Mouse (Mus musculus) induced T-regulatory cell, adult 2 months (primary cell): ENCODE data around the gene Ces2a.

Experiments used
- DNase-seq: peaks from one replicate; pipeline ENCODE4 v3.0.0-alpha.2; 2012; ENCODE audit warnings: low read depth

The Ces2a gene

GRCm38 (mm10) chr8:104733753-104734152, at the start of gene Ces2a:
Gene Ces2a, plus strand, starts transcription at chr8:104734003.
- no peak for DNase-seq

GRCm38 (mm10) chr8:104688433-104688832, 45.4 kb upstream of the Ces2a start:
- DNase-seq: no peak

GRCm38 (mm10) chr8:104698556-104698955, 35.2 kb upstream of the Ces2a start:
- no peak for DNase-seq

DNA sequence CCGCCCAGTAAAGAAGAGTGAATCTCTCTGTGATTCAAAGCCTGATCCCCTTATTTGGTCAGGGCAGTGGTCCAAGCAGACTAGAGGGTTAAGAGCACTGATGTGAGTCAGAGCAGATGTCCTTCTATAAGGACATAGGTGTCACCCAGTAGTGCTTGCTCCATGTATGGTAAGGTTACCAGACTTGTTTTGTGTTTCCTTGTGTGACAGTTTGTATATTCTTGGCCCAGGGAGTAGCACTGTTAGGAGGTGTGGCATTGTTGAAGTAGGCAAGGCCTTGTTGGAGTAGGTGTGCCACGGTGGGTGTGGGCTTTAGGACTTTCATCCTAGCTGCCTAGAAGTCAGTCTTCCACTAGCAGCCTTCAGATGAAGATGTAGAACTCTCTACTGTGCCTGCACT, 31.9 kb upstream of the Ces2a start:
- DNase-seq: no peak

DNA sequence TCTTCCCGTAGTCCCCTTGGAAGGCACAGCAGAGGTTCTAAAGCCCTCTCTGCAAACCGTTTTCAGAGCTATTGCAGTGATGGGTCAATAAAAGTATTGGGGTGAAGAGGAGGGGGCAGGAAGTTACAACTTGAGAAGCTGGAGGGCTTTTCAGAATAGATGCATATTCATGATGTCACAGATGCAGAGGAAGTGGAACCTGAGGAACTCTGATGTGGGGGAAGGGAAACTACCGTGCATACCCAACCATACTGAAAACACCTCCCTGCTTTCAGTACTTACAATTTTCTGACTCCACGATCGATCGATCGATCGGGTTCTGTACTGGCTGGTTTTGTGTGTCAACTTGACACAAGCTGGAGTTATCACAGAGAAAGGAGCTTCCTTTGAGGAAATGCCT, 12.6 kb upstream of the Ces2a start:
- DNase-seq: no peak

DNA sequence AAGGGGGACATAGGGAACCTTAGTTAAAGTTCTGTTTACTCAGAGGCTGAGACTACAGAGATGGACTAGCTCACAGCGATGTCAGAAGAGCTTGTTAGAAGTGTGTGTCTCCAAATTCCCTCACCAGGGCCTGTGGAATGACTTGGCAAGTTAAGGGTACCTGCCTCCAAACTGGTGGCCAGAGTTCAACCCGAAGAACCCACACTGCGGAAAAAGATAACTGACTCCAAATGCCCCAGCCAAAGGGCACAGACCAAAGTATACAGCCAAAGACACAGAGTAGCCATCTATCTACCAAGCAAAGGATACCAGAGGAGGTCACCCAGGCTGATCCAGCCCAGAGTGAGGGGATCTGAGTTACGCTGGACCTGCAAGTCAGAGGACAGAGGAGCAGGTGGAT, 2.4 kb upstream of the Ces2a start:
- DNase-seq: no peak

GRCm38 (mm10) chr8:104731969-104732368, 1.8 kb upstream of the Ces2a start:
- DNase-seq: no peak

- DNase-seq: no peak
Observed at GRCm38 (mm10) chr8:104742039-104742438, 8.2 kb downstream of the Ces2a start.

DNA sequence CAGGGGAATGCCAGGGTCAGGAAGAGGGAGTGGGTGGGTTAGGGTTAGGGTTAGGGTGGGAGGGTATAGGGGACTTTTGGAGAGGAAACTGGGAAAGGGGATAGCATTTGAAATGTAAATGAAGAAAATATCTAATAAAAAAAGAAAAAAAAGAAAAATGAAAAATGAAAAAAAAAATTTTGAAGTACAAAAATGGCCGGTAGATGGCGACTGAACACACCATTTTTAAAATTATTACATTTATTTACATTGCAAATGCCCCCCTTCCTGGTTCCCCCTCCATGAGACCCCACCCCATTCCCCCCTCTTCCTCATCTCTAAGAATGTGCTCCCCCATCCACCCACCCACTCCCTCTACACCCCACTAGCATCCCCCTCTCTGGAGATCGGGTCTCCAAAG, 9.6 kb downstream of the Ces2a start:
- DNase-seq: peak; percentile 10

DNA sequence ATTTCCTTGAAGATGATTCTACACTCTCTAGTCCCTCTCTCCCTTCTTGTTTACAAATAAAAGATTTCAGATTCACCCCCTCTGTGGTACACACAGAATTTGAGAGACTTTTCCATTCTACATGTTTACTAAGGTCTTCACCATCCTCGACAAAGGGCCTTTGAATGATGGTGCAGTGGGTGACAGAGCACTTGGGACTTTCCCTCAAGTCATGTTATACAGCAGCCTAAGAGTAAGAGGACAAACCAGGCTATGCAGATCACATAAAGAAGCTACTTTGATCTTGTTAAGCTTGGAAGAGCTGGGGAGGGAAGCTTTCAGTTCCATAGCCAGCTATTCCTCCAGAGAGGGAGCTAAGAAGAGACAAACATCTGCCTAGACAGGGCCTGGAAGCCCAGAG, 19.0 kb downstream of the Ces2a start:
- DNase-seq: no peak

GRCm38 (mm10) chr8:104757621-104758020, 23.8 kb downstream of the Ces2a start:
- no peak for DNase-seq

DNA sequence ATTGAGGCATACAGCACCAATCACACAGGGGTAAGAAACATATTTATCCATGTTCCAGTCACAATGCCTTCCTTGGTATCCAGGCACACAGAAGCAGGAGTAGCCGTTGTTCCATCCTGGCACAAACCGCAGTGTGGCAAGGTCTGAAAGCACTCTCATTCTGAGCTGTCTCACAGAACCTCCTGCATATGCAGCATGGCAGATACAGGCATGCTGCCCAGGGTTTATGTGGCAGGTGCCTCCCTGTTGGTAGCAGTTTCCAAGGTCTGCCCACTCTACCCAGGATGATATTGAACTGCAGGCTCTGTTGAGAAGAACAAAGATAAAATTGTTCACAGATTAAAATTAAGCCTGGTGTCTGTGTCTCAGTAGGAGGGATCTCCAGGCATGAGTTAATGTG, 24.4 kb downstream of the Ces2a start:
- DNase-seq: no peak

DNA sequence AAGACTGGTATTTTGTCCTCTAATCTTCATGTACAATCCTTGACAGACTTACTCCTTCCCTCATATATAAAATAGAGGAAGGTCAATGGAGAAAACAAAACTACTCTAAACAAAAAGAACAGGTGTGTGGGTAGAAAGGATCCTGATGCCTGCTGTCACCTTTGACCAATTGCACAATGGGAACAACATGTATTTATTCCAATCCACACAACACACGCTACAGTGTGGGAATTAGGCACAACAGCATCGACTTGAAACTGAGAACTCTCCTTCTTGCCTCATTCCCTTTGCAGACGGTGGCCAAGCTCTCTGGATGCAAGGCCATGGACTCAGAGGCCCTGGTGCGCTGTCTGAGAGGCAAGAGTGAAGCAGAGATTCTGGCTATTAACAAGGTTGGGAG, 27.3 kb downstream of the Ces2a start:
- DNase-seq: no peak

GRCm38 (mm10) chr8:104766485-104766884, 32.7 kb downstream of the Ces2a start:
- DNase-seq: no peak

- no peak for DNase-seq
Observed at GRCm38 (mm10) chr8:104770365-104770764, 36.6 kb downstream of the Ces2a start.

- DNase-seq: peak; percentile 24
Observed at GRCm38 (mm10) chr8:104787049-104787448, 53.2 kb downstream of the Ces2a start.

- DNase-seq: no peak
Observed at GRCm38 (mm10) chr8:104788929-104789328, 55.1 kb downstream of the Ces2a start.

DNA sequence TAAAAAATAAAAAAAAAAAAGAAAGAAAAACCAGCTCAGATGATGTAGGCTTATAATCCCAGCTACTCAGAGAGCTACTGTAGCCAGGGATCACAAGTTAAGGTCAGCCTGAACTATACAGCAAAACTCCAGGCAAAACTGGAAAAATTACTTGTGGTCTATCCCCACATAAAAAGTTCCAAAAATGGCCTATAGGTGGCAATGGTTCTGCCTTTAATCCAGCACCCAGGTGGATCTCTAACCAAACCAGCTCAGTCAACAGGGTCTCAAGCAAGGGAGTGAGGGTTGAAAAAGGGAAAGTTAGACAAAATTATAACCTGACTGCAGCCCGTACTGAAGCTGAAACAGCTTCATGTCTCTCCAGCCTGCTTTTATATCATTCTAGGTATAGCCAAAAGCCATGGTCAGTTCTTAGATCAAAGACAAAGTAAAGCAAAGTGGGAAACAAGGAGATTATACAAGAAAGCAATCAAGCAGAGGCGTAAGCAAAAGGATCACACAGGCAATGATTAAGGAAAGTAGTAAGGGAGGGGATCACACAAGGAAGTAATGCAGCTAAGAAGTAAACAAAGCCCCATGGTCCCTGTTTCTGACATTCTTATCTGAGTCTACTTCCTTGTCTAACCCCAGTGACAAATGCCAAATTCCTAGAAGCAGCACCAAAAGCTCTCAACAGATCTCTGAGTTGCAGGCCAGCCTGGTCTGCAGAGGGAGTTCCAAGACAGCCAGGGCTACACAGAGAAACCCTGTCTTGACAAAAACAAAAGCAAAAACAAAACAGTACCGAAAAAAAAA, 56.3 kb downstream of the Ces2a start:
- peak; percentile 70 for DNase-seq
